Mouse (Mus musculus) cerebellum, adult 2 months (tissue): ENCODE measurements around the gene Plekha5.

ENCODE experiments used
- CTCF ChIP-seq: fragments of 200-500 bp; IDR thresholded peaks from 2 replicates; pipeline ENCODE4 v1.5.1; 2011; ENCODE audit warnings: low read depth, mild to moderate bottlenecking, control low read depth, low read length, moderate library complexity, borderline replicate concordance; ENCODE audit not compliant: insufficient read depth
- POLR2A ChIP-seq: fragments of 200-500 bp; IDR thresholded peaks from 2 replicates; pipeline ENCODE4 v1.6.1; 2011; ENCODE audit warnings: low read length, control low read depth, borderline replicate concordance; ENCODE audit not compliant: insufficient read depth

- TF ChIP-seq CTCF (no peak), POLR2A (no peak)
Observed at GRCm38 (mm10) chr6:140591331-140591730, 167.5 kb downstream of the Plekha5 start.
